In the genomic region with DNA sequence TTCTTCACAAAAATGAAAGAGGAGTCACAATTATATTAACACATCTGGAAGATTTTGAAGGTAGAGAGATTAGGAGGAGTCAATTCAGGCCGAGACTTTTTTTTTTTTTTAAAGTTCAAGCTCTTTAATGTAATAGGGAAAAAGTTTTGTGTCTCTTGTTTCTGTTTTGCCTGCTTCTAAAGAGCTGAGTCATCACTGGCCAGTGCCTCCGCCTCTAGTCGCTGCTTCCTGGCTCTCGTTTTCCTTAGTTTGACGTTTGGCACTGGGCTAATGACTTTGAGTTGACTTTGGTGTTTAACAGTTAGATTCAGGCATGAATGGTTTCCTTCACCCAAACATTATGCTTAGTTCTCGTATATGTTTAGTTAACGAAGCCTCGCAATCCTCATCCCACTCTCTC, we compare ENCODE assay signal across 26 mouse cellular contexts.
DNase-seq lines count a peak whose midpoint lies in the region; ATAC-seq lines count a peak whose summit lies in the region.
"Had no signal": no experiment of that assay in that cellular context is flagged by ENCODE, and none has a peak within 500 bp of the region (broad histone marks: within the 10 kb centered on the region; RNA-seq: fewer than 3 reads in every experiment).

No protein-coding gene starts in this region.

- no peak overlapping the region for H3K4me3 ChIP-seq in hindbrain, embryonic 14.5 days (replicated peaks; ENCODE audit: low read length)
- H3K4me3 ChIP-seq in hindbrain, embryonic 13.5 days = no peak overlapping the region
- no peak overlapping the region for H3K4me3 ChIP-seq in liver, embryonic 12.5 days
- H3K4me3 ChIP-seq: embryonic facial prominence, embryonic 10.5 days; embryonic facial prominence, embryonic 13.5 days; erythroblast, embryonic 14.5 days; forebrain, embryonic 12.5 days; forebrain, embryonic 15.5 days; heart, adult 2 months; heart, embryonic 12.5 days; heart, embryonic 15.5 days; hindbrain, embryonic 10.5 days; hindbrain, embryonic 15.5 days had no signal

- ATAC-seq in hindbrain, embryonic 14.5 days (ENCODE audit: low FRiP score) = no peak
- no peak for ATAC-seq in hindbrain, embryonic 13.5 days (ENCODE audit: low FRiP score)
- ATAC-seq in hematopoietic stem cell, adult 5-6 weeks (replicated peaks in 1 of 2; ENCODE audit: insufficient read depth in 1 of 2, low FRiP score in 2 of 2, low TSS enrichment in 1 of 2, low read depth in 1 of 2, poor library complexity in 2 of 2, severe bottlenecking in 2 of 2) = peak; percentile 84 to 90
- ATAC-seq in liver, embryonic 12.5 days = no peak
- ATAC-seq: CD4-positive, CD25-positive, alpha-beta regulatory T cell, adult 4 months; forebrain, embryonic 15.5 days; intestine, postnatal 0 days had no signal

- H3K27ac ChIP-seq in hindbrain, embryonic 14.5 days = no peak overlapping the region
- no peak overlapping the region for H3K27ac ChIP-seq in hindbrain, embryonic 13.5 days
- H3K27ac ChIP-seq in liver, embryonic 12.5 days = no peak overlapping the region
- H3K27ac ChIP-seq: embryonic facial prominence, embryonic 10.5 days; embryonic facial prominence, embryonic 13.5 days; forebrain, embryonic 12.5 days; forebrain, embryonic 15.5 days; heart, adult 2 months; heart, embryonic 15.5 days; hindbrain, embryonic 10.5 days; hindbrain, embryonic 15.5 days had no signal

- DNase-seq in hindbrain, embryonic 14.5 days (ENCODE audit: low spot score) = peak; percentile 7
- DNase-seq in ZHBTc4 (ENCODE audit: low read depth, low spot score) = peak; percentile 4
- DNase-seq in embryo, embryonic 10 days (ENCODE audit: low spot score) = no peak
- DNase-seq: adrenal gland, postnatal 10 days; adrenal gland, postnatal 36 days; cerebellum, adult 18-20 months; cerebellum, adult 9-10 months; cerebellum, postnatal 14 days; embryo, embryonic 11 days; gastrocnemius, postnatal 25 days; heart, adult 2 months; heart, postnatal 14 days had no signal

- H3K36me3 ChIP-seq in hindbrain, embryonic 14.5 days (replicated peaks; ENCODE audit: control insufficient read depth, insufficient read depth) = no peaks in the 10 kb centered on the region
- no peaks in the 10 kb centered on the region for H3K36me3 ChIP-seq in hindbrain, embryonic 13.5 days
- no peaks in the 10 kb centered on the region for H3K36me3 ChIP-seq in liver, embryonic 12.5 days
- H3K36me3 ChIP-seq: embryonic facial prominence, embryonic 10.5 days; embryonic facial prominence, embryonic 13.5 days; forebrain, embryonic 12.5 days; forebrain, embryonic 15.5 days; heart, embryonic 12.5 days; heart, embryonic 15.5 days; hindbrain, embryonic 10.5 days; hindbrain, embryonic 15.5 days had no signal

- H3K4me2 ChIP-seq in hindbrain, embryonic 14.5 days (replicated peaks) = no peak overlapping the region
- H3K4me2 ChIP-seq in hindbrain, embryonic 13.5 days = no peak overlapping the region
- H3K4me2 ChIP-seq in liver, embryonic 12.5 days = no peak overlapping the region
- H3K4me2 ChIP-seq: embryonic facial prominence, embryonic 13.5 days; forebrain, embryonic 12.5 days; forebrain, embryonic 15.5 days; heart, embryonic 12.5 days; heart, embryonic 15.5 days; hindbrain, embryonic 15.5 days had no signal

- H3K4me1 ChIP-seq in hindbrain, embryonic 14.5 days (replicated peaks; ENCODE audit: control insufficient read depth, insufficient read depth, low read length) = no peaks in the 10 kb centered on the region
- no peaks in the 10 kb centered on the region for H3K4me1 ChIP-seq in hindbrain, embryonic 13.5 days (replicated peaks)
- H3K4me1 ChIP-seq in liver, embryonic 12.5 days = no peaks in the 10 kb centered on the region
- H3K4me1 ChIP-seq: embryonic facial prominence, embryonic 10.5 days; embryonic facial prominence, embryonic 13.5 days; forebrain, embryonic 12.5 days; forebrain, embryonic 15.5 days; hindbrain, embryonic 10.5 days; hindbrain, embryonic 15.5 days had no signal

- H3K9me3 ChIP-seq in hindbrain, embryonic 14.5 days (ENCODE audit: control insufficient read depth, low read length) = no peaks in the 10 kb centered on the region
- no peaks in the 10 kb centered on the region for H3K9me3 ChIP-seq in hindbrain, embryonic 13.5 days
- H3K9me3 ChIP-seq in liver, embryonic 12.5 days (replicated peaks) = no peaks in the 10 kb centered on the region
- H3K9me3 ChIP-seq: embryonic facial prominence, embryonic 10.5 days; embryonic facial prominence, embryonic 13.5 days; forebrain, embryonic 12.5 days; forebrain, embryonic 15.5 days; heart, embryonic 12.5 days; heart, embryonic 15.5 days; hindbrain, embryonic 10.5 days; hindbrain, embryonic 15.5 days had no signal

- H3K9ac ChIP-seq in hindbrain, embryonic 14.5 days = no peak overlapping the region
- no peak overlapping the region for H3K9ac ChIP-seq in hindbrain, embryonic 13.5 days
- no peak overlapping the region for H3K9ac ChIP-seq in liver, embryonic 12.5 days
- H3K9ac ChIP-seq: embryonic facial prominence, embryonic 13.5 days; forebrain, embryonic 12.5 days; forebrain, embryonic 15.5 days; heart, embryonic 12.5 days; heart, embryonic 15.5 days; hindbrain, embryonic 15.5 days had no signal

- WGBS in hindbrain, embryonic 14.5 days = 79% methylated on average over 8 of the region's 8 CpGs
- WGBS in hindbrain, embryonic 13.5 days = 84% methylated on average over 8 of the region's 8 CpGs
- 50% methylated on average over 8 of the region's 8 CpGs for WGBS in liver, embryonic 12.5 days (ENCODE audit: insufficient replicate concordance)

- H3K27me3 ChIP-seq in hindbrain, embryonic 14.5 days (ENCODE audit: control insufficient read depth, insufficient read depth, low read length) = no peaks in the 10 kb centered on the region
- no peaks in the 10 kb centered on the region for H3K27me3 ChIP-seq in hindbrain, embryonic 13.5 days
- H3K27me3 ChIP-seq in liver, embryonic 12.5 days (replicated peaks) = no peaks in the 10 kb centered on the region
- H3K27me3 ChIP-seq: embryonic facial prominence, embryonic 13.5 days; forebrain, embryonic 12.5 days; forebrain, embryonic 15.5 days; heart, embryonic 12.5 days; heart, embryonic 15.5 days; hindbrain, embryonic 15.5 days had no signal

Comparison
In these comparisons a context has a peak if more than half of its experiments do, and no peak if none do; other contexts are left out.
1. ATAC-seq: peak in hematopoietic stem cell, adult 5-6 weeks (2 of 2); none in hindbrain, embryonic 14.5 days (single experiment), hindbrain, embryonic 13.5 days (single experiment) and liver, embryonic 12.5 days (single experiment).